Mouse (Mus musculus): ENCODE data around the gene Olfr620.

DNA sequence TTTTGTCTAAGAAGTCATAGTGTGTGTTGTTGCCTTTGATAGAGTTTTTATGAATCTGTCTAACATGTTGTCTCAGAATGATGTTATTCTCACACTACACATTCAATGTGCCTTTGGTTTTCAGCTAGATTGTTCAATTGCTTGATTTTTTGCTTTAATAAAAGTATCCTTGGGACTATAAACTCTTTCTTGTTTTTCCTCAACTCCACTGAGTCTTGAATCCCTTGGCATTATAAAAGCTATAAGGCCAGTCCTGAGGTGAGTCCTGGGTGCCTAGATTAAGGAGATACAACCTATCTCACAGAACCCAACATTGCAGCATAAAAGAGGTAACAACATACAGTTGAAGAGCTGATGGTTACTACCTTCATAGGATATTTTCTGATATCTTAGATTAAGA lies 12.1 kb downstream of the Olfr620 start, which contains the start of gene Olfr619:
- TF ChIP-seq GATA1 (IDR thresholded peaks at IDR 0.05; ENCODE audit: borderline replicate concordance, low read length) (no peak), FLI1 (IDR thresholded peaks at IDR 0.05; ENCODE audit: low read length) (no peak)
